24 mouse cellular contexts compared by ENCODE assay signal in the genomic region with DNA sequence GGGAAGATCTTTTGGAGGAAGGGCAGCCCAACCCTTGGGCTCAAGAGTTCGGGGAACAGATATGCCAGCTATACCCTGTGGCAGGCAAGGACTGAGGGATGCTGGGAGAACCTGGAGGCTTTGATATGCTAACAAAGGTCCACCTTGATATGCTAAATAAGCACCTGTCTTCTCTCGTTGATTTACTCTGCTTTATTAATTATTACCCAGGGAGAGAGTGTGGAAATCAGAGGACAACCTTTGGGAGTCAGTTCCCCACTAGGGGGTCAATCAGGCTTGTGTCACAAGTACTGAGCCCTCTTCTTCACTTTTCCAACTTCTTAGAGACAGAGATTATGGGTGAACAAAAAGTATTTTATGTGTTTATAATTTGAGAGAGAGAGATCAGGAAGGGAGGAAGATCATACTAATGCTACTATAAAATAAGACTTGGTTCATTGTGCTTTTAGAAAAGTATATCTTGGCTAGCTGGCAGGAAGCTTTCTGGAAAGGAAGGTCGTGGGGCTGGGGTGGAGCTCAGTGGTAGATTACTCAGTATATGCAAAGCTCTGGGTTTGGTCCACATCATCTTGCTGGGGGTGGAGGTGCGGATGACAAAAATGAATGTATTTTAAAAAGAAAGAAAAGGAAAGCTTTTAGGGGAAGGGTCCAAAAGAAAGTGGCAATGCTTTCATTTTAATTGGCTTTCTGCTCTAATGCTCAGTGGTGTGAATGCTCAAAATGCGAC. TPM values are rescaled to one million over a fixed set of nuclear protein-coding genes. Genes with fewer than 3 reads are reported as not detected.
DNase-seq lines count a peak whose midpoint lies in the region; ATAC-seq and TF ChIP-seq lines count a peak whose summit lies in the region.
"Had no signal": no experiment of that assay in that cellular context is flagged by ENCODE, and none has a peak within 500 bp of the region (broad histone marks: within the 10 kb centered on the region; RNA-seq: fewer than 3 reads in every experiment).

No protein-coding gene starts in this region.

- no peak for TF ChIP-seq EP300 in heart, adult 2 months (IDR thresholded peaks at IDR 0.05; ENCODE audit: insufficient read depth, low read depth, low read length)

- H3K4me2 ChIP-seq in limb, embryonic 14.5 days (replicated peaks; ENCODE audit: low read depth, low read length, severe bottlenecking), result no peak overlapping the region
- H3K4me2 ChIP-seq: forebrain, embryonic 12.5 days; heart, embryonic 13.5 days; intestine, embryonic 15.5 days; midbrain, embryonic 13.5 days; neural tube, embryonic 13.5 days had no signal

- H3K27me3 ChIP-seq in heart, adult 2 months (ENCODE audit: control insufficient read depth, insufficient read depth, low read length), result no peaks in the 10 kb centered on the region
- H3K27me3 ChIP-seq in heart, embryonic 10.5 days (ENCODE audit: insufficient read depth, poor library complexity, severe bottlenecking), result no peaks in the 10 kb centered on the region
- no peaks in the 10 kb centered on the region for H3K27me3 ChIP-seq in limb, embryonic 14.5 days (ENCODE audit: control insufficient read depth, insufficient read depth, low read length)
- H3K27me3 ChIP-seq: forebrain, embryonic 12.5 days; heart, embryonic 13.5 days; intestine, embryonic 15.5 days; megakaryocyte, embryonic 14.5 days; midbrain, embryonic 13.5 days; neural tube, embryonic 13.5 days had no signal

- H3K36me3 ChIP-seq in heart, adult 2 months (ENCODE audit: control insufficient read depth, insufficient read depth, low read length), result peaks cover 11% of the 10 kb centered on the region
- H3K36me3 ChIP-seq in heart, embryonic 10.5 days, result no peaks in the 10 kb centered on the region
- H3K36me3 ChIP-seq in limb, embryonic 14.5 days (ENCODE audit: control insufficient read depth, insufficient read depth, low read length), result no peaks in the 10 kb centered on the region
- H3K36me3 ChIP-seq: forebrain, embryonic 12.5 days; heart, embryonic 13.5 days; hindbrain, embryonic 10.5 days; intestine, embryonic 15.5 days; midbrain, embryonic 13.5 days; neural tube, embryonic 13.5 days had no signal

- no peaks in the 10 kb centered on the region for H3K79me2 ChIP-seq in heart, adult 2 months (replicated peaks; ENCODE audit: control insufficient read depth, insufficient read depth, low read length)

- peak overlapping the region; percentile 73 for H3K27ac ChIP-seq in heart, adult 2 months
- H3K27ac ChIP-seq in heart, embryonic 10.5 days, result no peak overlapping the region
- peak overlapping the region; percentile 48 for H3K27ac ChIP-seq in limb, embryonic 14.5 days (replicated peaks; ENCODE audit: low read depth, low read length)
- H3K27ac ChIP-seq: forebrain, embryonic 12.5 days; heart, embryonic 13.5 days; hindbrain, embryonic 10.5 days; intestine, embryonic 15.5 days; midbrain, embryonic 13.5 days; neural tube, embryonic 13.5 days had no signal

- no peak overlapping the region for H3K9ac ChIP-seq in heart, adult 2 months (ENCODE audit: low read depth, low read length)
- no peak overlapping the region for H3K9ac ChIP-seq in limb, embryonic 14.5 days (ENCODE audit: low read depth, low read length, severe bottlenecking)
- H3K9ac ChIP-seq: forebrain, embryonic 12.5 days; heart, embryonic 13.5 days; intestine, embryonic 15.5 days; midbrain, embryonic 13.5 days; neural tube, embryonic 13.5 days had no signal

- no peaks in the 10 kb centered on the region for H3K9me3 ChIP-seq in heart, embryonic 10.5 days
- no peaks in the 10 kb centered on the region for H3K9me3 ChIP-seq in limb, embryonic 14.5 days (ENCODE audit: control insufficient read depth, low read length)
- H3K9me3 ChIP-seq: forebrain, embryonic 12.5 days; heart, embryonic 13.5 days; hindbrain, embryonic 10.5 days; intestine, embryonic 15.5 days; megakaryocyte, embryonic 14.5 days; midbrain, embryonic 13.5 days; neural tube, embryonic 13.5 days had no signal

- no peak for TF ChIP-seq POLR2A in heart, adult 2 months (IDR thresholded peaks at IDR 0.05; ENCODE audit: insufficient read depth, low read depth, low read length)
- no peak for TF ChIP-seq POLR2A in limb, embryonic 14.5 days (IDR thresholded peaks at IDR 0.05; ENCODE audit: borderline replicate concordance, extremely low read depth, insufficient read depth, insufficient read length)

- DNase-seq in heart, adult 2 months, result no peak
- no peak for DNase-seq in heart, embryonic 10.5 days (ENCODE audit: low spot score)
- DNase-seq in kidney, adult 9 months, result peak; percentile 63
- no peak for DNase-seq in kidney, postnatal 14 days
- peak; percentile 45 for DNase-seq in R1 (ENCODE audit: low read depth, low spot score)
- DNase-seq in limb, embryonic 14.5 days (ENCODE audit: low spot score), result peak; percentile 42
- no peak for DNase-seq in layer of hippocampus, postnatal 36 days
- DNase-seq in adrenal gland, adult (ENCODE audit: inconsistent age in 2 of 2, low spot score in 1 of 2), result no peak
- DNase-seq: adrenal gland, adult 2 months; cerebellum, adult 11-12 months; cerebellum, postnatal 10 days; retina, postnatal 1 day; right cerebral cortex, postnatal 25 days; spleen, adult 18-20 months; thymus, postnatal 36 days had no signal

- H3K4me1 ChIP-seq in heart, adult 2 months (ENCODE audit: control insufficient read depth, insufficient read depth, low read length), result peaks cover 6% of the 10 kb centered on the region
- 0 out of 2 replicates have a peak, but pooled peaks cover 3% of the 10 kb centered on the region for H3K4me1 ChIP-seq in heart, embryonic 10.5 days
- H3K4me1 ChIP-seq in limb, embryonic 14.5 days (ENCODE audit: control insufficient read depth, insufficient read depth, low read length), result no peaks in the 10 kb centered on the region
- H3K4me1 ChIP-seq: forebrain, embryonic 12.5 days; hindbrain, embryonic 10.5 days; intestine, embryonic 15.5 days; megakaryocyte, embryonic 14.5 days; midbrain, embryonic 13.5 days; neural tube, embryonic 13.5 days had no signal

- WGBS in heart, adult 2 months, result 42% methylated on average over 5 of the region's 5 CpGs
- 70% methylated on average over 5 of the region's 5 CpGs for whole genome bisulfite sequencing in heart, embryonic 10.5 days
- 50% methylated on average over 5 of the region's 5 CpGs for WGBS in limb, embryonic 14.5 days

- TF ChIP-seq CTCF in heart, adult 2 months (IDR thresholded peaks at IDR 0.05), result 0 out of 2 replicates have a peak, but pooled peaks have one; percentile 8

- peak; percentile 62 for ATAC-seq in limb, embryonic 14.5 days (ENCODE audit: low FRiP score, low read depth)
- ATAC-seq: hindbrain, embryonic 16.5 days; intestine, embryonic 15.5 days; midbrain, embryonic 13.5 days had no signal

- intact Hi-C loops in heart, adult 2 months (cut with DNase I), result loop anchor here (1.0 kb wide), 2 partner anchors 29 to 99 kb away; partner anchors contain the start of gene Wwtr1

- H3K4me3 ChIP-seq in heart, adult 2 months, result no peak overlapping the region
- no peak overlapping the region for H3K4me3 ChIP-seq in heart, embryonic 10.5 days
- H3K4me3 ChIP-seq in limb, embryonic 14.5 days (replicated peaks; ENCODE audit: low read length), result no peak overlapping the region
- H3K4me3 ChIP-seq: erythroblast, embryonic 14.5 days; forebrain, embryonic 12.5 days; heart, embryonic 13.5 days; hindbrain, embryonic 10.5 days; intestine, embryonic 15.5 days; megakaryocyte, embryonic 14.5 days; midbrain, embryonic 13.5 days; neural tube, embryonic 13.5 days had no signal

RNA-seq across cellular contexts. Expression of gene Wwtr1, which starts 28.3 kb away (rescaled TPM):
- 10 to 100 TPM; 46.5 to 49.1 TPM for total RNA-seq in heart, adult 2 months (2021)
- polyA plus RNA-seq in heart, adult 2 months (2012; rRNA removed), result 28.2 and 40.6 TPM in 2 replicates
- 11.5 and 11.9 TPM in 2 replicates for polyA plus RNA-seq in heart, embryonic 10.5 days (2016; fragmentation: Nextera tagmentation; extraction: Ambion mirVana)
- 54.2 and 57.9 TPM in 2 replicates for polyA plus RNA-seq in limb, embryonic 14.5 days (2012; rRNA removed)
- polyA plus RNA-seq in limb, embryonic 14.5 days (2014; fragmentation: Nextera tagmentation; extraction: Ambion mirVana), result 34.5 and 34.6 TPM in 2 replicates
- total RNA-seq in layer of hippocampus, postnatal 36 days (2021), result 10 to 100 TPM; 15.5 to 15.8 TPM
- polyA plus RNA-seq: erythroblast, embryonic 14.5 days had no signal

RNA-seq across cellular contexts. Expression of gene Commd2, which starts 47.5 kb away (rescaled TPM):
- total RNA-seq in heart, adult 2 months (2021), result 10 to 100 TPM; 12.2 to 13.9 TPM
- 11.9 and 19.4 TPM in 2 replicates for polyA plus RNA-seq in heart, adult 2 months (2012; rRNA removed)
- 55.2 and 70.2 TPM in 2 replicates for polyA plus RNA-seq in heart, embryonic 10.5 days (2016; fragmentation: Nextera tagmentation; extraction: Ambion mirVana)
- polyA plus RNA-seq in limb, embryonic 14.5 days (2012; rRNA removed), result 53.9 and 57.1 TPM in 2 replicates
- 81.0 and 90.4 TPM in 2 replicates for polyA plus RNA-seq in limb, embryonic 14.5 days (2014; fragmentation: Nextera tagmentation; extraction: Ambion mirVana)
- total RNA-seq in layer of hippocampus, postnatal 36 days (2021), result 10 to 100 TPM; 20.3 to 22.6 TPM

Comparison
In these comparisons a context has a peak if more than half of its experiments do, and no peak if none do; other contexts are left out.
1. DNase-seq: peak in kidney, adult 9 months (single experiment), R1 (single experiment) and limb, embryonic 14.5 days (single experiment); none in heart, adult 2 months (0 of 2), heart, embryonic 10.5 days (single experiment), kidney, postnatal 14 days (single experiment), layer of hippocampus, postnatal 36 days (0 of 2) and adrenal gland, adult (0 of 2).